Mouse (Mus musculus) hematopoietic stem cell, adult 5-6 weeks (primary cell): ENCODE data around the gene Ropn1l. TPM values are rescaled to one million over a fixed set of nuclear protein-coding genes. Genes with fewer than 3 reads are reported as not detected.
A peak's percentile ranks its signal among the peaks of the same experiment; 100 is the strongest.

Experiments used
- ATAC-seq, 2 experiments: fragments of 125-278 bp in 1 of 2; replicated peaks in 1 of 2; 2 replicates each; pipeline ENCODE4 v1.8.0; 2016 to 2017; ENCODE audit warnings: inconsistent platforms in 2 of 2, mild to moderate bottlenecking in 2 of 2, moderate number of reproducible peaks in 2 of 2, low read depth in 1 of 2, moderate TSS enrichment in 1 of 2; ENCODE audit not compliant: low FRiP score in 2 of 2, poor library complexity in 2 of 2, severe bottlenecking in 2 of 2, insufficient read depth in 1 of 2, low TSS enrichment in 1 of 2
- total RNA-seq: library from RNA; stranded (forward); fragments of 172-1452, 232-1000 nt; gene quantifications from 2 replicates; pipeline ENCODE4 v1.2.3, GENCODE M21; 2017

Gene Ropn1l
- total RNA-seq, 1 experiment from 2014 or later: not detected

DNA sequence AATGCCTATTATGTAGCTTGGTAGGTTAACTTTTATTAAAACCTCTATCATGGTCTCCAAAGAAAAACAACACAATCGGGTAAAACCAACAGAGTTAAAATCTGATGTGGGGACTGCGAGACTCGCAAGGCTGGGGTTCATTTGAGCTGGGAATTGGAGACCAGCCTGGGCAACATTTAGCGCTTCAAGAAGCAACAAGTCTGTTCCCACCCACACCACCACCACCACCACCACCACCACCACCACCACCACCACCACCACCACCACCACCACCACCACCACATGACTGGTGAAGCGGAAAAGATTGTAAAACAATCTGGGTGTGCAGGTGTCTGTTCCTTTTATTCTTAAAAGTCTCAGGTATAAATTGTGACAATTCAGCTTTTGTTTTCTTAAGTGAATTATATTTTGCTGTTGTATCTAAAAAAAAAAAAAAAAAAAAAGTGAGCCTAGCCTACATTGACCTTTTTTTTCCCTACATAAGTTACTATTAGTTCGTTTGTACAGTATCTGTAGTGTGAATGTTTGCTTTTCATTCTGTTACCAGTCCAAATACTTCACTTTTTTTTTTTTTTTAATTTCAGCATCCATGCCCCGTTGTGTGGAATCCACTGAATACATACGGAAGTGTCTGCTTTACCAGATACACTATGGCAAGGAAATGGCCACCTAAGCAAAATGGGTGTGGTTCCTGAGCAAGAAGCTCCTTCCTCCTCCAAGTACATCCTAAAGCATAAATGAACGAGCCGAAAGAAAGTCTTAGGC is 741 bp upstream of the Ropn1l start:
- no peak for ATAC-seq

DNA sequence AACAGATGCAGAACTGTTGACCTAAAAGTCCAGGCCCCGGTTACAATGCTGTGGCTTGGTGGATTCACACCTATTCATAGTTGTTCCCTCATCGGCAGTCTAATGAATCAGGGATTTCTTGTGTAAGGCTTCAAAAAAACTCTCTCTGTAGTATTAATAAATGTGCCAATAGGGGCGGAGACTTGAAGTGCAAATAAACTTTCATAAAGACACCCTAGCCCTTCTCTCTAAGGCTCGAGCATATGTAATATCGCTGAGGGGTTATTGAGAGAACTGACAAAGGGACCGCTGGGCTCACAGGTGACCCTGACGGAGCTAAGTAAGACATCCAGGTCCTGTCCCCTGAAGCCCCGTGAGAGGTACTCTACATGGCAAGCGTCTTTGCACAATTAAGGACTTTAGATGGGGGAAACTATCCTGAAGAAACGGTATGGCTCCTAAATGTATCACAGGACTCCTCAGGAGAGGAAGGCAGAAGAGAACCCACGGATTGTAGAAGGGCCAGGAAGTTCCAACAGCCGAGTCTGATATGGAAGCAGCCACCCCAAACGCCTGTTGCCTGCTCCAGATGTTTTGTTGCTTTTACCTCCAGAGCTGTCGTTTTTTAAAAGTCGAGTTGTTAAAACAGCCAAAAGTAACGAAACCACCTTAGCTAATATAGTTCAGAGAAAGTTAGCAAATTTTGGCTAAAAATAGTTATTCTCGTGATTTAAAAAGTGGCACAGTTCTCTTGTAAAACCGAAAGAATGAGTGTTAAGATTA is 1.0 kb downstream of the Ropn1l start:
- ATAC-seq: 0 out of 4 replicates have a peak, but pooled peaks of 1 of the 2 experiments have one; percentile 3

- ATAC-seq: no peak
These were observed 3.8 kb downstream of the Ropn1l start for GRCm38 (mm10) chr15:31449772-31450171.

GRCm38 (mm10) chr15:31447121-31447520 is 6.4 kb downstream of the Ropn1l start:
- peak; percentile 76 to 88 for ATAC-seq

DNA sequence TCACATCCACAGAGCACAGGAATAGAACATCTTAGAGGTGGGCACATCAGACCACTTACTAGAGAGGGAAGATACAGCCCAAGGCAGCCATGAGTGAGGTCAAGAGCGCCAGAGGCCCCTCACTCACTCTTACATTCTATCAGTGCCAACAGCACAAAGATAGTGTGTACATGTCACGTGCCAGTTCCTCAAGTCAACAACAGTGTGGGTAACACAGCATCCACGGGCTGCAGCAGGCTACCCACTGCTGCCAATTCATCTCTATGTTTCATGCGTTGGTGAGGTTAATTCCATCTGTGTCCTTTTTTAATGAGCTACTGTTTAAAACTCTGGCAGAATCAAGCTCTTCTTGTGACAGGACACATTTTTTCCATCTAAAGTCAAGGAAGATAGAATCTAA is 10.8 kb downstream of the Ropn1l start:
- no peak for ATAC-seq

GRCm38 (mm10) chr15:31441996-31442395 is 11.5 kb downstream of the Ropn1l start:
- ATAC-seq: no peak

DNA sequence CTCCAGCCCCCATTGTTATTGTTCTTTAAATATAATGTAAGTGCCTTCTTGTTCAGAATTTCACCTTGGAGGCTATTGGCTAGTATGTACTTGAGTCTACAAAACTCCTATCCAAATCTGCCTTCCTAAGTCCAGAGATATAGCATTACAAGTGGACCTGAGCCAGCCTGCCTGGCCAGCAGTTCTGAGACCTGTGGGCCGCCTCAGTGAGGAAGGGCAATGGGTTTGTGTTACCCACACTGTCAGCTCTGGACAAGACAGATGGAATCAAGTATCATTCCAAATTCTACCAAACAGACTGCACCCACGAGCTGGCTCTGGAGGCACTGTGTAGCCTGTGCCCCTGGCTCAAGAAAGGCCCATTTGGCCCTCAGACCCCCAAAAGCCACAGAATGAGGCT is 16.7 kb downstream of the Ropn1l start:
- no peak for ATAC-seq

DNA sequence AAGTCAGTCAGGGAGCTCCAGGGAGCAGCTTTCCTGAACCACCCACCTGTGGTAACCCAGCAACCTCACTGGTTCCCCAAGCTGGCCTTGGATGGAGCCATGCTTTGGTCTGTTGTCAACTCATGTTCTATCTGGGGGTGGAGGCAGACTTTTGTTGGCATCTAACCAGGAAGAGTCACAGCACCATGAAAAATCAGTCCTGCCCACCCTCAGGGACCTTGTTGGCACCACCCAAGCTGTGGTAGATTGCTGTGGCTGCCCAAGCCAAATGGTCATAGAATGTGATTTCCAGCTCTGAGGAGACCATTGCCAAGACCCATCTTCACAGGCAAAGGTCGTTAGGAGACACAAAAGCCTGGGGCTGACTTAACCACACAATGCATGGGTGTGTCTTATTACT is 17.5 kb downstream of the Ropn1l start:
- no peak for ATAC-seq

DNA sequence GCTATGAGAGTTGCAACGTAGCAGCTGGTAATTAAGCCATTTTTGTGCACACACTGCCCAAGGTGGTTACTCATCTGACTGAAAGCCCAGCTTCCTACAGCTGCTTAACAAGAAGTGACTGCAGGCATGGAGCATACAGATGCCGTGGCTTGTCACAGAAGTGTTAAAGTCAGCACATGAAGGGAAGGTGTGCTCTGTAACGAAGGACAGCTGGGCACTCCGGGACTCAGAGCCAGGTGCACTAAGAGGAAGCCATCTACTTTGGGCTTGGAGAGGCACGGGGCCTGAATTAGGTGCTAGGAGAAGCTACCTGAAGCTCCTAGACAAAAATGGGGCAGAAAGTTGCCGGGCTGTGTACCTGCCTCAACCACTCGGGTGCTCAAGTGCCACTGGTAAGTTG is 19.8 kb downstream of the Ropn1l start:
- ATAC-seq: no peak

GRCm38 (mm10) chr15:31431847-31432246 is 21.7 kb downstream of the Ropn1l start:
- ATAC-seq: no peak

GRCm38 (mm10) chr15:31430014-31430413 is 23.5 kb downstream of the Ropn1l start:
- no peak for ATAC-seq

DNA sequence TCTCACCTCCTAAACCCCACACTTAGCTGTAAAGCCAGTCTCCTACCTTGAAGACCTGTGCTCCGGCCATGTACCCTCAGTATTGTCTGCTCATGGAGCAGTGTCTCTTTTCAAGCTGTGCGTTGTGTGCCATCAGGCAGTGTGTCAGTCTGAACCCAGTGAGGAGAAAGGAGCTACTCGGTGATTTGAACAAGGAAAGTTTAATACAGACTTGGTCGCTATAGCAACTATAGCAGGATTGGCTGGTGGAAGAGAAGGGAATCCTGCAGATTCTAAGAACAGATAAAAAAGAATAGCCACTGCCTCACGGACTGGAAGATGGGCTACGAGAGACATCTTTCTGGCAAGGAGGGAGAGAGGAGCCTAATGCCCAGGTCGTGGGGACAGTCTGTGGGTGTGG is 24.1 kb downstream of the Ropn1l start:
- no peak for ATAC-seq

GRCm38 (mm10) chr15:31428571-31428970 is 25.0 kb downstream of the Ropn1l start:
- ATAC-seq: no peak

DNA sequence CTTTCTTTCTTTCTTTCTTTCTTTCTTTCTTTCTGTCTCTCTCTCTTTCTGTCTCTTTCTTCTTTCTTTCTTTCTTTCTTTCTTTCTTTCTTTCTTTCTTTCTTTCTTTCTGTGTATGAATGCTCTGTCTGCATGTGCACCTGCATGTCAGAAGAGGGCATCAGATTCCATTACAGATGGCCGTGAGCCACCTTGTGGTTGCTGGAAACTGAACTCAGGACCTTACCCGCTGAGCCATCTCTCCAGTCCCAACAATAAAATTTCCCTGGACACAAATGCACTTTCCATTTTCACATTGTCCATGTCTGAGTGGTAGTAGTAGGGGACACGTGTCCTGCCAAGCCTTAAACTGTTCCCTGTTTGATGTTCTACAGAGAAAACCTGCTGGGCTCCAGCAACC is 26.1 kb downstream of the Ropn1l start:
- ATAC-seq: no peak

DNA sequence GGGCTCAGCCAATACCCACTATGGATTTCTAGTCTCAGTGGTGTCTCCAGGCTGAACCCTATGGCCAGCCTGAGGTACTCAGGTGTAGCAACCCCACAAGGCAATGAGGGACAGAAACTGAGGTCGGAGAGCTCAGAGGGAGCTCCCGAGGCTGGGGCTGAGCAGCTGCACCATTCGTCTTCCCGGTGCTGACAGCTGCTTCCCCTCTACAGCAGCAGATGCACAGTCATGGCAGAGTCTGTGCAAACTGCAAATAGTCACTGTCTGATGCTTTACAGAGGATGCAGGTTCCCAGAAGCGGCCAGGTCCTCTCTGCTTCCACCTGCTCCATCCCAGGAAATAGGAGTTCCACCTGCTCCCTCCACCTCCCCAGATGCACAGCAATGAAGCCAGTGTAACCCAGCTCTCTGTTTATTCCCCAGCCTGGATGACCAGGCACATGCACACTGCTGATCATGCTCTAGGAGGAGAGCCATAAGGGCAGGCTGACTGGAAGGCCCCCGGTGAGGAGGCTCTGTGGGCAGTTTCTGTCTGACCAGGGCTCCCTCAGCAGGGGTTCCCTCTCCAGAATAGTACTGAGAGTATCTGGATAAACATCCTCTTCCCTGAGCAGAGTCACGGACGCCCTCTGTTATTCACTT is 27.4 kb downstream of the Ropn1l start:
- peak; percentile 94 to 95 for ATAC-seq

DNA sequence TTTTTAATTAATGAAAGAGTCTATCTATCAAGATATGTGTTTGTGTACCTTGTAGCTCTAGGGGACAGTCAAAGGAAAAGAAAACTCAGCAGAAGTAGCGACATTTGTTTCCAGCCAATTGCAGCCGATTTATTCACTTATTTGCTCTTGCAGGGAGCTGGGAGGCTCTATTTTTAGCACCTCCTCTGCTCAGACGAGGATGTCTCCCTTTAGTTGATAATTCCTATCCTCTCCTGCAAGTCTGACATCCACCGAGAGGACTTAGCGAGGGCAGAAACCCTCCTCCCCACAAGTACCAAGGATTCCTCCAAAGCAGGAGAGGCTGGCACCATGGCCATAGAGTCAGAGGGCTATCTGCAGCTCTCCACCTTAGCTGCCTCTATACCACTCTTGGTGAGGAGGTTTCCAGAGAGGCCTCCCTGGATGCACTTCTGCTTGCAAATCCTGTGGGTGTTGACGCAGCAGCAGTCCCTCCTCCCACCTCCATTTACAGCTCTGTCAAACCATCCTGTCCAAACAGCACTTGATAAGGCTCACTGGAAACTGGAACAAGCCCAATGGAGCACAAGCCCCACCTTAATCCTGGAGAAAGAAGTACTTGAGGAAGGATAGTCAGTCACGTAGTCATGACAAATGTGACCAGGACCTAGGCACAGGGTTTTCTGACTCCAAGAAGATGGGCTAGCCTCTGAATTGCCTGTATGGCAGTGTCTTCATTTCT is 30.7 kb downstream of the Ropn1l start:
- no peak for ATAC-seq

GRCm38 (mm10) chr15:31419037-31419436 is 34.5 kb downstream of the Ropn1l start:
- peak in 1 of 2 experiments; percentile 21; a peak in 1 of 4 replicates for ATAC-seq

DNA sequence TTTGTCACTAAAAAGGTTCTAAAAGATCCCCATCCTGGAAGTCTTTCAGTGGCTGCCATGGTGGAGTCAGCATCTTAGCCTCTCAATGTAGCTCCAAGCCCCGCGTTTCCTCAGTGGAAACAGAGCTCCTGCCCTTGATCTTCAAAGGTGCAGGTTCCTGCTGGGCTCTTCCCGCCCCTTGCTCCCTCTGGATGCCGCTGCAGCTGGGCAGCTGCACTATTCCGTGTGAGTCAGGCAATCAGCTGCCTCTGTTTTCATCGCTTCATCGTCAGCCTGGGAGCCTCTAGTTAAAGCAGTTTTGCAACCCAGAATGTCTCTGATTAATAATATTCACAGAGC is 34.9 kb downstream of the Ropn1l start:
- ATAC-seq: peak in 1 of 2 experiments; percentile 7; a peak in 1 of 4 replicates
